Mouse (Mus musculus) stomach, postnatal 0 days (tissue): ENCODE measurements around the gene Slc35g2. TPM values are rescaled to one million over a fixed set of nuclear protein-coding genes. Genes with fewer than 3 reads are reported as not detected.
A peak's percentile ranks its signal among the peaks of the same experiment; 100 is the strongest.

Experiments used
- ATAC-seq: fragments of 200-750 bp; cut with Nextera tagmentation; 2 replicates; pipeline ENCODE4 v1.8.0; 2017; ENCODE audit not compliant: low FRiP score, low TSS enrichment
- DNase-seq: peaks from one replicate; pipeline ENCODE4 v3.0.0-alpha.2; 2016; ENCODE audit warnings: low spot score
- H3K27ac ChIP-seq: fragments of 300-500 bp; sonication (generic); replicated peaks from 2 replicates; pipeline ENCODE4 v1.5.1; 2014; ENCODE audit warnings: mild to moderate bottlenecking, control low read depth
- H3K27me3 ChIP-seq: fragments of 300-500 bp; sonication (generic); 2 replicates; pipeline ENCODE4 v1.6.1; 2014; ENCODE audit warnings: low read length; ENCODE audit not compliant: control insufficient read depth, insufficient read depth
- H3K36me3 ChIP-seq: fragments of 300-500 bp; sonication (generic); 2 replicates; pipeline ENCODE4 v1.6.1; 2014; ENCODE audit warnings: low read length, mixed read lengths; ENCODE audit not compliant: control insufficient read depth, insufficient read depth
- H3K4me1 ChIP-seq: fragments of 300-500 bp; sonication (generic); replicated peaks from 2 replicates; pipeline ENCODE4 v1.6.1; 2014; ENCODE audit warnings: antibody characterized with exemption; ENCODE audit not compliant: control insufficient read depth, insufficient read depth
- H3K4me2 ChIP-seq: fragments of 300-500 bp; sonication (generic); replicated peaks from 2 replicates; pipeline ENCODE4 v1.6.1; 2014; ENCODE audit warnings: low read depth, mild to moderate bottlenecking, control low read depth, moderate library complexity
- H3K4me3 ChIP-seq: fragments of 300-500 bp; sonication (generic); 2 replicates; pipeline ENCODE4 v1.5.1; 2014; ENCODE audit warnings: low read depth, low read length, control low read depth
- H3K9ac ChIP-seq: fragments of 300-500 bp; sonication (generic); 2 replicates; pipeline ENCODE4 v1.6.1; 2014; ENCODE audit warnings: mild to moderate bottlenecking, low read length, control low read depth, mixed read lengths
- H3K9me3 ChIP-seq: fragments of 300-500 bp; sonication (generic); 2 replicates; pipeline ENCODE4 v1.6.1; 2016; ENCODE audit warnings: low read length; ENCODE audit not compliant: control insufficient read depth
- CTCF ChIP-seq: IDR thresholded peaks from 2 replicates; pipeline ENCODE4 v1.5.1; 2016; ENCODE audit warnings: antibody characterized with exemption, low read depth, mild to moderate bottlenecking, moderate library complexity
- EP300 ChIP-seq: optimal IDR thresholded peaks from 2 replicates; pipeline ENCODE3; 2016; ENCODE audit warnings: antibody characterized with exemption
- WGBS: fragments of 180-500 bp; shearing (Covaris S2); extraction: QIAGEN DNeasy Blood & Tissue Kit; methylation state at CpG from one replicate; pipeline ENCODE4 v1.1.7; 2014; 5-methylcytosine and 5-hydroxymethylcytosine counted together
- polyA plus RNA-seq: library from polyadenylated mRNA; unstranded; fragments of >200 nt; fragmentation: Nextera tagmentation; extraction: Ambion mirVana; gene quantifications from 2 replicates; pipeline ENCODE4 v1.2.1, GENCODE M21; 2015

The Slc35g2 gene
- polyA plus RNA-seq, 1 experiment from 2014 or later: 7.7 TPM

DNA sequence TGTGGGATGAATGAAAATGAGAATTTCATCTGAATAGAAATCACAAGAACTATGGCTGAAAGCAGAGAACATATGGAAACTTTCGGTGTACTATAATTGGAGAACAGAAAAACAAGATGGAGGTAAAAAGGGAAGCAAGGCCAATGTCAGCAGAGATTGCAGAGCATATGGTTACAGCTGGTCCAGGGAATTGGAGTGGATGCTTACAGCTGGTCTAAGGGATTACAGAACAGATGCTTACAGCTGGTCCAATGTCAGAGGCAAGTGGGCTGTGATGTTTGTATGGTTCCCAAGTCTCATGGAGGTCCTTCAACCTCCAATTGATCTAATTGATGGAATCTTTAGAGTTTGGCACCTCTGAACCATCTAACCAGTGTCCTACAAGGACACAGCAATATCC lies 31.2 kb upstream of the Slc35g2 start:
- WGBS: 76% methylated on average over 1 of the region's 1 CpGs
- Histone ChIP-seq H3K27ac (no peak overlapping the region), H3K4me1 (no peaks in the 10 kb centered on the region; the same call in 1 of the 2 replicates), H3K9me3 (no peaks in the 10 kb centered on the region), H3K4me3 (no peak overlapping the region), H3K36me3 (no peaks in the 10 kb centered on the region), H3K9ac (no peak overlapping the region), H3K4me2 (no peak overlapping the region), H3K27me3 (no peaks in the 10 kb centered on the region)
- DNase-seq: no peak
- TF ChIP-seq CTCF: no peak
- TF ChIP-seq EP300: no peak
- no peak for ATAC-seq

DNA sequence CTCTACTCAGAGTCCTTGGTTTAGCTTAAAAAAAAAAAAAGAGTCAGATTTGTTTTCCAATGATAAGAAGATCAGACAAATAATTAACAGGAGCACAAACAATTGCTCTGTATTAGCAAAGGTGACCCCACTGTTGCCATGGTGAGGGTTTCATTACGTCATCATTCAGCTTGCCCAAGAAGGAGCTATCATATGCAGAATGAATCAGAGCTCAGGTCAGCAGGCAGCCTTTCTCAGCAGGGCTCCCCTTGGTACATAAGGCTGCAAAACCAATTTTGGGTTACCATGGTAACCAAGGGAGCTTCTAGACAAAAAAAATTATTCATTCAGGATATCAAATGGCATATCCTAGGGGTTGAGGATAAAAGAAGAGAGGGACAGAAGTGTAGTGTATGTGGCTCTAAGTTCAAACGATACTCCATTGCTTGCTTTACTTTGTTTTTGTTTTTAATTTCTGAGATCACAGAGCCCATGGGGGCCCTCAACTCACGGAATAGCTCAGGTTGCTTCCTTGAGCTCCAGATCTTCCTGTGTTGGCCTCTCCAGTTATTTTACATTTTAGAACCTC lies 29.0 kb upstream of the Slc35g2 start:
- Histone ChIP-seq H3K27ac (no peak overlapping the region), H3K4me2 (no peak overlapping the region), H3K9ac (no peak overlapping the region), H3K4me1 (no peaks in the 10 kb centered on the region), H3K4me3 (no peak overlapping the region), H3K36me3 (no peaks in the 10 kb centered on the region), H3K9me3 (no peaks in the 10 kb centered on the region), H3K27me3 (no peaks in the 10 kb centered on the region)
- WGBS: 69% methylated on average over 3 of the region's 3 CpGs
- TF ChIP-seq CTCF: no peak
- no peak for TF ChIP-seq EP300
- DNase-seq: peak; percentile 34
- peak; percentile 71; the same call in 1 of the 2 replicates for ATAC-seq

DNA sequence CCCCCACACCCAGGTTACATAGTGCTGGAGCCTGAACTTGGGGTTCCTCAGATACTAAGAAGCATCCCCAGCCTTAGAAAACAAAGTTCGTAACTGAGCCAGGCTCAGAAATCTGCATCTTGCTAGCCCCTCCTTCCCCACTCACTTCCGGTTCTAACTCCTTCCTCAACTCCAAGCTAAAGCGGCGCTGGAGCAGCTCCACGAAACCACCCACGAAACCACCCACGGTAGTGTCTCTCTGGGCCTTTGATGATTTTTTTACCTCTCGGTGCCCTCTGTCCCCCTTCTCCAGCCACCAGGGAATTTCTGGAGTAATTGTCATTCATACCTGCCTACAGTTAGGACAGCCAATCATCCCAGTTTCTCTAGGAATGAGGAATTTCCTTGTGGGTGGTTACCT lies 26.7 kb upstream of the Slc35g2 start, which contains the start of gene Stag1:
Gene Stag1 (plus strand): TSS at position 253 of the 400 bp plus-strand sequence.
- ATAC-seq: no peak
- no peak for TF ChIP-seq EP300
- no peak for TF ChIP-seq CTCF

DNA sequence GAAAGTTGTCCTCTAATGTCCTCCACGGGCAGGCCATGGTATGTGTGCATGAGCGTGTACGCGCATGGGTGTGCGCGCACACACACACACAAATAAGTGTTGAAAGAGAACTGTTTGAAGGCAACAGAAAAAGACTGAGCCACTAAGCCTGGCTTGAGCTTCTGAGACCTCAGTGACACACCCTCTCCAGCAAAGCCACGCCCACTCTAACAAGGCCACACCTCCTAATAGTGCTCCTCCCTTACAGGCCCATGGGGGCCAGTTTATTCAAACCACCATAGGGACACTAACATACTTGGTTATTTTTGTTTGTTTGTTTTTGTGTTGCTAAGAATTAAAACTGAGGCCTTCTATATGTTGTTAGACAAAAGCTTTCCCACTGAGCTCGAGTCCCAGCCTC lies 25.4 kb upstream of the Slc35g2 start:
- H3K36me3 ChIP-seq: no peaks in the 10 kb centered on the region
- 82% methylated on average over 8 of the region's 8 CpGs for WGBS
- DNase-seq (no peak), ATAC-seq (no peak)
- no peak overlapping the region for H3K27ac ChIP-seq
- H3K9me3 ChIP-seq: no peaks in the 10 kb centered on the region
- no peak overlapping the region for H3K4me3 ChIP-seq
- no peak overlapping the region for H3K9ac ChIP-seq
- no peaks in the 10 kb centered on the region for H3K4me1 ChIP-seq
- H3K27me3 ChIP-seq: no peaks in the 10 kb centered on the region
- H3K4me2 ChIP-seq: no peak overlapping the region
- TF ChIP-seq CTCF (no peak), EP300 (no peak)

More for the DNA sequence above, 26.7 kb upstream of the Slc35g2 start, which contains the start of gene Stag1:
- no peak within 1 kb of the TSS for H3K27ac ChIP-seq
- H3K4me3 ChIP-seq: no peak within 1 kb of the TSS
- no peaks in the 10 kb centered on the region for H3K4me1 ChIP-seq
- no peaks in the 10 kb centered on the region for H3K36me3 ChIP-seq
- H3K9me3 ChIP-seq: no peaks in the 10 kb centered on the region
- no peak within 1 kb of the TSS for H3K9ac ChIP-seq
- no peak within 1 kb of the TSS for H3K4me2 ChIP-seq
- 86% methylated on average over 8 of the region's 8 CpGs for WGBS
- H3K27me3 ChIP-seq: no peaks in the 10 kb centered on the region
- no peak for DNase-seq

DNA sequence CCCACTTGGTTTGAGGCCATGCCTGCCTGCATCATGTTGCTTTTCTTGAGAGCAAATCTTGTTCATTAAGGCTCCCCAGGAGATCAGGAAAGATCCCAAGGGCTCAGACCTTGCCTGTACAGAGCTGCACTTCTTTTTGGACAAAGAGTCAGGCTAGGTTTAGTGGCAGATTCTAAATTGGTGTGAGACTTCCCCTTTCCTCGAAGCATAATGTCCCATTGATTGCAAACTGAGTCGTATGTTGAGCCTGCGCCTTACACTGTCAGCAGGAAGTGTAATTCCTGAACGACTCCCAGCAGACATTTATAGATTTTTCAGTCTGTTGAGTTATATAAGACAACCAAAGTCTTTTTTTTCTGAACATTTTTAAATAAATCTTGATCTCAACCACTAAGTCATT lies 19.6 kb upstream of the Slc35g2 start:
- TF ChIP-seq EP300: no peak
- no peak for TF ChIP-seq CTCF
- ATAC-seq (no peak), DNase-seq (no peak)
- Histone ChIP-seq H3K36me3 (no peaks in the 10 kb centered on the region), H3K4me3 (no peak overlapping the region), H3K4me2 (no peak overlapping the region), H3K27ac (no peak overlapping the region), H3K9ac (no peak overlapping the region), H3K27me3 (no peaks in the 10 kb centered on the region), H3K4me1 (no peaks in the 10 kb centered on the region), H3K9me3 (no peaks in the 10 kb centered on the region)
- 55% methylated on average over 4 of the region's 4 CpGs for WGBS

DNA sequence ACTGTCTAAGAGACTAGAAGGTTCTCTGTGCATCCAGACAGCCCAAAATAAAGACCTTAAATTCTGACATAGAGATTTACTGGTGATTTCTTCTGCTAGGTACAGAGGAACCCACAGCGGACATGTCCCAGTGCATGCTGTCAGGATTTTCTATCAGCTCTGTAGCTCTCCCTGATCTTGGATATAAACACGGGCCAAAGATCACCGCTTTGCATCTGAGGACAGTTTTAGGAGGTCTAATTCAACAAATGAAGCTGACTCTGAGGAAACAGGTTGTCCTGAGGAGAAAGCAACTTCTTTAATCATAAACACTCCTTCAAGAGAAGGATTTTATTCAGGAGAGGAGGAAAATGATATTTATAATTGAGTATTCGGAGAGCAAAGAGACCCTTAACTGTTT lies 13.1 kb upstream of the Slc35g2 start:
- H3K36me3 ChIP-seq: no peaks in the 10 kb centered on the region
- ATAC-seq (no peak), DNase-seq (no peak)
- H3K9me3 ChIP-seq: no peaks in the 10 kb centered on the region
- H3K27ac ChIP-seq: peak overlapping the region; percentile 83
- no peak overlapping the region for H3K9ac ChIP-seq
- H3K4me2 ChIP-seq: peak overlapping the region; percentile 28; the same call in 1 of the 2 replicates
- 72% methylated on average over 4 of the region's 4 CpGs for WGBS
- H3K27me3 ChIP-seq: no peaks in the 10 kb centered on the region
- H3K4me1 ChIP-seq: no peaks in the 10 kb centered on the region
- no peak overlapping the region for H3K4me3 ChIP-seq
- no peak for TF ChIP-seq EP300
- TF ChIP-seq CTCF: no peak
